8 mouse cellular contexts compared by ENCODE assay signal in the genomic region with DNA sequence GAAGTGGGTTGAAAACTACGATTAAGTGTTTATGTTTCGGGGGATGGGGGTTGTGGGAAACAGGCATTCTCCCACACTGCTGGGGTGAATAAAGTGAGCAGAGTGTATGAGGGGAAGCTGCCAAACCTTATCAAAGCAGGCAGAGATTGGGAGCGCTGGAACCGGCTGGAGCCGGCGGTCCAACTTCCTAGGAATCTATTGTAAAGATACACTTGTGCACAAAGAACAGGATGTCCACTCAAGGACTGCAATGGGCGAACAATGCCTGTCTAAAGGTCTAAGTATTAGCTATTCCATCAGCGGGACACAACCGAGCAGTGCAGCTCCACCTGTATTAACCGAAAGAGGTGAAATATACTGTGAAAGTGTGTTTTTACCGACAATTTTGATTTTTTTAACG. TPM values are rescaled to one million over a fixed set of nuclear protein-coding genes. Genes with fewer than 3 reads are reported as not detected.
DNase-seq lines count a peak whose midpoint lies in the region; ATAC-seq lines count a peak whose summit lies in the region.

No protein-coding gene starts in this region.

- no peaks in the 10 kb centered on the region for H3K9me3 ChIP-seq in lung, embryonic 15.5 days

- H3K4me2 ChIP-seq in lung, embryonic 15.5 days: peak overlapping the region; percentile 90

- H3K27ac ChIP-seq in lung, embryonic 15.5 days: peak overlapping the region; percentile 96

- H3K27me3 ChIP-seq in lung, embryonic 15.5 days: no peaks in the 10 kb centered on the region

- ATAC-seq in lung, embryonic 15.5 days (ENCODE audit: borderline replicate concordance, extremely low read depth, low FRiP score, low TSS enrichment): no peak

- H3K4me1 ChIP-seq in lung, embryonic 15.5 days: peaks cover 15% of the 10 kb centered on the region

- H3K36me3 ChIP-seq in lung, embryonic 15.5 days: no peaks in the 10 kb centered on the region

- H3K9ac ChIP-seq in lung, embryonic 15.5 days: no peak overlapping the region; the same call in 1 of the 2 replicates

- DNase-seq in ovary, postnatal 14 days (ENCODE audit: low spot score): peak; percentile 22
- DNase-seq in ovary, postnatal 10 days (ENCODE audit: low spot score): no peak
- DNase-seq in heart, postnatal 10 days: peak; percentile 54 to 61
- peak; percentile 74 for DNase-seq in testis, postnatal 14 days (ENCODE audit: low spot score)
- no peak for DNase-seq in embryo, embryonic 11 days
- DNase-seq in right cerebral cortex, postnatal 10 days (ENCODE audit: low spot score in 2 of 2): no peak
- DNase-seq in urinary bladder, adult 2 months (ENCODE audit: low spot score): no peak

- intact Hi-C loops in heart, postnatal 10 days (cut with DNase I): loop anchor here (2.0 to 5.0 kb wide), 2 partner anchors 17 to 45 kb away; a partner anchor contains a TSS

- 31% methylated on average over 12 of the region's 12 CpGs for WGBS in lung, embryonic 15.5 days

- H3K4me3 ChIP-seq in lung, embryonic 15.5 days: peak overlapping the region; percentile 97; the same call in 1 of the 2 replicates

RNA-seq across cellular contexts. Expression of a gene that starts 2.1 kb away (rescaled TPM):
- total RNA-seq in heart, postnatal 10 days (2021): 10 to 100 TPM in 1 of 2 experiments, 1 to 10 TPM in 1; 9.3 to 10.0 TPM
- polyA plus RNA-seq in lung, embryonic 15.5 days (2015; fragmentation: Nextera tagmentation; extraction: Ambion mirVana): 14.7 and 16.2 TPM in 2 replicates
- polyA plus RNA-seq in urinary bladder, adult 2 months (2012; rRNA removed): 33.1 and 40.3 TPM in 2 replicates

RNA-seq across cellular contexts. Expression of a gene that starts 17.6 kb away (rescaled TPM):
- 10 to 100 TPM; 25.3 to 30.9 TPM for total RNA-seq in heart, postnatal 10 days (2021)
- polyA plus RNA-seq in lung, embryonic 15.5 days (2015; fragmentation: Nextera tagmentation; extraction: Ambion mirVana): 60.5 and 67.8 TPM in 2 replicates
- polyA plus RNA-seq in urinary bladder, adult 2 months (2012; rRNA removed): 32.1 and 33.5 TPM in 2 replicates

RNA-seq across cellular contexts. Expression of a gene that starts 46.5 kb away (rescaled TPM):
- total RNA-seq in heart, postnatal 10 days (2021): 10 to 100 TPM; 52.4 to 56.0 TPM
- polyA plus RNA-seq in lung, embryonic 15.5 days (2015; fragmentation: Nextera tagmentation; extraction: Ambion mirVana): 90.6 and 103 TPM in 2 replicates
- 84.0 and 84.1 TPM in 2 replicates for polyA plus RNA-seq in urinary bladder, adult 2 months (2012; rRNA removed)

Comparison
In these comparisons a context has a peak if more than half of its experiments do, and no peak if none do; other contexts are left out.
1. DNase-seq: peak in ovary, postnatal 14 days (single experiment), heart, postnatal 10 days (2 of 2) and testis, postnatal 14 days (single experiment); none in ovary, postnatal 10 days (single experiment), embryo, embryonic 11 days (single experiment), right cerebral cortex, postnatal 10 days (0 of 2) and urinary bladder, adult 2 months (single experiment).